Mouse (Mus musculus) cerebellum, postnatal 25 days (tissue): Measurements from ENCODE around the gene Ulk3.
A peak's percentile ranks its signal among the peaks of the same experiment; 100 is the strongest.

Experiments
- DNase-seq, 2 experiments: peaks; one replicate each; pipeline ENCODE4 v3.0.0; 2021; ENCODE audit warnings: mixed read lengths in 2 of 2

The Ulk3 gene

GRCm38 (mm10) chr9:57589224-57590126 is at the start of gene Ulk3:
Gene Ulk3 (plus strand): TSS chr9:57589452.
- peak; percentile 82 to 85 for DNase-seq

DNA sequence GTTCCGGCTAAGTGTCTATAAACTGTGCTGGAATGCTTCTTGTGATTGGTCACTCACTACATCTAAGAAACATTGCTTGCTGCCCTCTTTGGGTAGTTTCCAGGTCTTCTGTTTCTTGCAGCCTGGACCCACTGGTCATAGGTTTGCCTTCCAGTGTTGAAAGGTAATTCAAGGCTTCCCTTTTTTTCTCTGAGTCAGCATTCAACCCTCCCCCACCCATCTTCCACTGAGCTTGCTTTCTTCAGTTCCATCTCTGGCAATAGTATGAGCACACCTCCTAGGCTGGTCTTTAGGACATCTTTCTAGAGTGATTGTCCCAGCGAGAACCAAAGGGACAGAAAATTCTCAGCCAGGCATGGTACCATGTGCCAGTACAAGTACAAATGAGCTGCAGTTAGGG is 49.7 kb upstream of the Ulk3 start:
- no peak for DNase-seq

DNA sequence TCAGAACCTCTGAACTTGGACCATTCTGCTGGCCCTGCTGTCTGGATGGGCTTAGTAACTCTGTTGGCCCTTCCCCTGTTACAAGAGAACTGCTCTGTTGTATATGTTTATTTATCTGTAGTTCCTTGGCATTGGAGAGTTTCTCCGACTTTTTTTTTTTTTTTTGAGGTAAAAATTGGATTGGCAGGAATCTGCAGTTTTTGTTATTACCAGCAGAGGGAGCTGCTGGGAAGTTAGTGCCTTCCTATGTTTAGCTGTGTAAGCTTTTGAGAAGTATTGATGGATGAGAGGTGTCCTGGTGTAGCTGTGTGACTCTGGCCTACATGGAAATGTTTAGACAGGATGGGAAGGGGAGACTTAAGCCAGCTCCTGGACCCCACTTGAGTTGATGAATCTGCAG is 47.9 kb upstream of the Ulk3 start:
- peak; percentile 57 to 72 for DNase-seq

DNA sequence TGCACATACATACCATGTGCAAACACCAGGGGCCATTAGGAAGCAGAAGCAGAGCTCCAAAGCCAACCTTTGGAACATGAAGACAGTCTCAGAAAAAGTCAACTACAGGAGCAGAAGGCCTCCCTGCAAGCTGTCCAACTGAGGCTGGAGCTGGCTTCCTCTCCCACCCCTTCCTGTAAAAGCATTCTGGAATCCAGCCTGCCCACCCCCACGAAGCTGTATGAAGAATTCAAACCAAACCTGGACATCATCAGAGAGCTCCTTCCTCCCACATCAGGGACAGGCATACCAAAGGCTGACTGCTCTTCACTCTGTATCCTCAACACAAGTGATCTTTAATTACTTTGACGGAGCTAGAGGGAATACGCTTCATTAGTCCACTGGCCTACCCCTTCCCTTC is 45.3 kb upstream of the Ulk3 start:
- DNase-seq, result no peak

- DNase-seq, result peak; percentile 53 to 64
Measured at GRCm38 (mm10) chr9:57547287-57547686, 42.0 kb upstream of the Ulk3 start.

DNA sequence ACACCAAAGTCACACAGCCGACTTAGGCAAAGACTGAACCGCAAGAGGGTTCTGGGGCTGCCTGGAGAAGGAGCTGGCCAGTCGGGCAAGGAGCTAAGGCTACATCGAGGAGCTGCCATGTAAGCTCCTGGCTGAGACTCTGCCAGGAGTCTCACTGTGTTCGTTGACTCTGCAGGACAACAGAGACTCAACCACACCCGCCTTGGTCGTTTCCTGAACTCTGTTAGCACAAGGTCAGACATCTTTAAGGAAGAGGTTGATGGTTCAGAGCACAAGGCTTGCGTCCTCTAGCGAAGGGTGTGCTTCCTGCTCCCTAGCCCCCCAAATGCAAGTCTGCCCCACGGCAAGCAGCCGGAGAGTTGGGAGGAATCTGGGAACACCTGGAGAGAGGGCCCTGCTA is 41.4 kb upstream of the Ulk3 start:
- DNase-seq, result no peak

- DNase-seq, result peak; percentile 43 to 57
Measured at GRCm38 (mm10) chr9:57549186-57549585, 40.1 kb upstream of the Ulk3 start.

GRCm38 (mm10) chr9:57550126-57550862 is 39.0 kb upstream of the Ulk3 start:
- no peak for DNase-seq

DNA sequence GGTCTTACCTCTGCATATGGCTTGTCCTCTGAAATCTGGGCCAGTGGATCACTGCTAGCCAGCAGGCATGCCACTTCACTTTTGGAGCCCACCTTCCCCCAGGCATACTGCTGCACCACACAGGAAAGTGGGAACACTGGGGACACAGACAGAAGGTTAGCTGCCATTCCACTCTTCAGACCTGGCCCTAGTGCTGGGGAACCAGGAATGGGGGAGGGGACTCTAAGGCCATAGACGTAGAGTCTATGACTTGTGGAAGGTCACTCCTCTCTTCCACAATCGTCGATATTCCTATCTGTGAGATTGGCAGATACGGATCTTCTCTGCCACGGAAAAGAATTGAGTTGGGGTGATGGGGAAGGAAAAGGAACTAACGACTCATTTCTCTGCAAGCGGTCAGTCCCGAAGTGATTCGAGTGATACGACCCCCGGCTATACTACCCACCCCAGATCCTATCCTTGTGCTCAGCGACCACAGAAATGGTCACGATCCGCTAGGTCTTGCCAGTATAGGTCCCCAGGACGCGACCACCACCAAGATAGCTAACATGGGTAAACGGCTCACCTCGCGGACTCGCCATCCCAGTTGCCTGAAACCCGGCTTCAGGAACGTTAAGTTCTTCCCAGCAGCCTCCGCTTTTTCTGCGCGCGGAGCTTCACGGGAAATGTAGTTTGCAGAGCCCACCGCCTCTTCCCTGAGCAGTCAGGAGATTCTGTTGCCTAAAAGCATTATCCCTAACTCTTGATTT is 36.9 kb upstream of the Ulk3 start, which contains the start of gene Mpi:
Mpi (minus strand) TSS at position 625 of the 749 bp plus-strand sequence.
- peak; percentile 76 to 84 for DNase-seq

- DNase-seq, result no peak
Measured at GRCm38 (mm10) chr9:57553119-57553518, 36.1 kb upstream of the Ulk3 start.

DNA sequence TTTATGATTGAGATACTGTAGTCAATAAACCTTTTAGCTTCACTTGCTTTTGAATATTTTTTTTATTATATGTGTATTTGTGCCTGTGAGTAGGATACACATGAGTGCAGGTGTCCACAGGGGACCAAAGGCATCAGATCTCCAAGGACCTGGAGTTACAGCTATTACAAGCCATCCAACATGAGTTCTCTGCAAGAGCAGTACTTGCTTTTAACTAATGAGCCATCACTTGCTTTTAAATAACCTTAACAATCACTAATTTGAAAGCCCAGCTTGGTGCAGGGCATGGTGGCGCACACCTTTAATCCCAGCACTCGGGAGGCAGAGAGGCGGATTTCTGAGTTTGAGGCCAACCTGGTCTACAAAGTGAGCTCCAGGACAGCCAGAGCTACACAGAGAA is 34.5 kb upstream of the Ulk3 start:
- DNase-seq, result no peak

DNA sequence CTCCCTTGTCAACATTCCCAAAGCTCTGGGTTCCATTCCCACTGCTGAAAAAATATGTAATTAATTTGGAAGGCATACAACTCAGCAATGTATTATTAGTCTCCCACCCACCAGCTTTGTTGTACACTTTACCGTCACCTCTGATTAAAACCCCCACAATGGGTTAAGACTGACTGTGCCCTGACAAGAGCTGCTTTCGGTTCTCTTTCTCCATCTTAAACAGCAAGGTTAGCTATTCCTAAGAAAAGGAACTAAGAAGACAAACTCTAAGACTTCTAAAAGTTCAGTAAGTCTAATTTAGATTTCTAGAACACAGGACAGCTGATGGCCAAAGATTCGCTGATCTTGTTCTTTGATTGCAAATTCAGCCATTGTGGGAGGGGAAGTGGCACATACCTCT is 32.0 kb upstream of the Ulk3 start:
- DNase-seq, result no peak

DNA sequence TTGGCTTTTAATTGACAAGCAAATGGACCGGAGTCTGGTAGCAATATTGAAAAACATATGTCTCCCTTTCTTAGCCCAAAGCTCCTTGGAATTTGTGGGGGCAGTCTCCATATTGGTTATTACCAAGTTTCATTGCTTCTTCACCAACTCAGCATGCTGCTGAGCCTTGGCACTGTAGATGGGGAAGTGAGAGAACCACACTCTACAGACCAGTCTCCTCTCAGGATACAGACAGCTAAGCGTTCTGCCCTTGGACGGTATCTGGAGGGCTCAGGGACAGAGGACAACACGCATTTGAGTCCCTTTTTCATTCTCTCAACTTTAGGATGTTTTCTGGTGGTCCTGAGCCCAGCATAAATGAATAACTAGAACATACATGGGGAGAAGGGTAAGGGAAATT is 30.6 kb upstream of the Ulk3 start:
- DNase-seq, result no peak

GRCm38 (mm10) chr9:57559568-57559967 is 29.7 kb upstream of the Ulk3 start:
- DNase-seq, result no peak

GRCm38 (mm10) chr9:57560263-57560662 is 29.0 kb upstream of the Ulk3 start:
- DNase-seq, result no peak

- peak; percentile 96 to 98 for DNase-seq
Measured at GRCm38 (mm10) chr9:57560861-57561710, 28.2 kb upstream of the Ulk3 start, which contains the start of gene Scamp2. Gene Scamp2 (plus strand): TSS chr9:57560943.

- no peak for DNase-seq
Measured at GRCm38 (mm10) chr9:57561711-57562099, 27.5 kb upstream of the Ulk3 start.

GRCm38 (mm10) chr9:57562896-57563372 is 26.3 kb upstream of the Ulk3 start:
- DNase-seq, result no peak

- no peak for DNase-seq
Measured at GRCm38 (mm10) chr9:57564609-57565008, 24.6 kb upstream of the Ulk3 start.

DNA sequence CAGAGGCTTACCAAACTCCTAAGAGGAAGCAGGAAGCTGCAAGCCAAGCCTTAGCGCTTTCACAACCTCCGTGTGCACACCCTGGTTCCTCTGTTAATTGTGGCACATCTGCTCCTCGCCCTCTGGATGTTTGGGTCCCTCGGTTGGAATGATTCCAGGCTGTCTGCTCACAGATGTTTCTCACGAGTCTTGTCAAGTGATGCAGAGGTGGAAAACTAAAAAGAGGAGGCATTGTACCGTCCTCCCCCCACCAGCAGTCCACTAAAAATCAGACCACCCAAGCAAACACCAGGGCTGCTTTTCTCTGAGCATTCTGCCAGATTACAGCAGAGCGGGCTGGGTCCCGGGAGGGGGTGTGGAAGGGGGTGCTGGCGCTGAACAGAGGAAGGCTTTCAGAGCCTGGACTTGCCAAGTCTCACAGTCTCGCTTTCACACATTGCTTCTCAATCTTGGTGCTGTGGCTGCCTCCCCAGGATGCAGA is 23.5 kb upstream of the Ulk3 start:
- DNase-seq, result no peak

DNA sequence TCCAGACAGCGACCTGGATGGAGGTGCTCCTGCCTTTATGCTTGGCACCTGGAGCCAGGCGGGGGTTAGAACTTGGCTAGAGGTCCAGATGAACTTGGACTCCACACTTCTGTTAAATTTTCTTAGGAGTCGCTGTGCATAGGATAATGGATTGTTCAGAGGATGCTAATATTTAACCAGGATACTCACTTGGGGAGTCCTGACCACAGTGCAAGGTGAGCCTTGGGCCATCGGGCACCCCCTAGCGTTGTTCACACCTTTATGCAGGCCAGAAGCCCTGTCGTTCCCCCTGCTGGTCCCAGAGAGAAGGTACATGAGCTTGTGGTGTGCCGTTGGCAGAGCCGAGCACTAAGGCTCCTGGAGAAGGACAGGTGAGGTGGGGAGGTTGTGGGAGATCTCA is 22.4 kb upstream of the Ulk3 start:
- peak in 1 of 2 experiments; percentile 43 for DNase-seq

GRCm38 (mm10) chr9:57568500-57568899 is 20.8 kb upstream of the Ulk3 start:
- DNase-seq, result no peak
